Mouse (Mus musculus) hindbrain, postnatal 0 days (tissue): Measurements from ENCODE around the gene Rasgef1b. TPM values are rescaled to one million over a fixed set of nuclear protein-coding genes. Genes with fewer than 3 reads are reported as not detected.

Source experiments
- ATAC-seq: fragments of 200-750 bp; cut with Nextera tagmentation; 2 replicates; pipeline ENCODE4 v1.8.0; 2017; ENCODE audit warnings: mild to moderate bottlenecking, moderate TSS enrichment, moderate library complexity
- DNase-seq: peaks from one replicate; pipeline ENCODE4 v3.0.0-alpha.2; 2015; ENCODE audit warnings: low spot score
- H3K27ac ChIP-seq: fragments of 300-500 bp; sonication (generic); 2 replicates; pipeline ENCODE4 v1.5.1; 2014; ENCODE audit warnings: mild to moderate bottlenecking
- H3K27me3 ChIP-seq: fragments of 300-500 bp; sonication (generic); 2 replicates; pipeline ENCODE4 v1.6.1; 2014; ENCODE audit warnings: low read length, mixed read lengths; ENCODE audit not compliant: insufficient read depth
- H3K36me3 ChIP-seq: fragments of 300-500 bp; sonication (generic); 2 replicates; pipeline ENCODE4 v1.6.1; 2014; ENCODE audit warnings: low read length, mixed read lengths; ENCODE audit not compliant: insufficient read depth
- H3K4me1 ChIP-seq: fragments of 300-500 bp; sonication (generic); 2 replicates; pipeline ENCODE4 v1.6.1; 2014; ENCODE audit warnings: antibody characterized with exemption, low read length, mixed read lengths; ENCODE audit not compliant: insufficient read depth
- H3K4me2 ChIP-seq: fragments of 300-500 bp; sonication (generic); 2 replicates; pipeline ENCODE4 v1.6.1; 2014; ENCODE audit warnings: low read depth, mild to moderate bottlenecking, low read length, moderate library complexity, mixed read lengths
- H3K4me3 ChIP-seq: fragments of 300-500 bp; sonication (generic); 2 replicates; pipeline ENCODE4 v1.5.1; 2014; ENCODE audit warnings: low read length
- H3K9ac ChIP-seq: fragments of 300-500 bp; sonication (generic); replicated peaks from 2 replicates; pipeline ENCODE4 v1.6.1; 2014; ENCODE audit warnings: mild to moderate bottlenecking, low read length, moderate library complexity, mixed read lengths
- H3K9me3 ChIP-seq: fragments of 300-500 bp; sonication (generic); 2 replicates; pipeline ENCODE4 v1.6.1; 2016; ENCODE audit warnings: low read length, mixed read lengths
- CTCF ChIP-seq: IDR thresholded peaks from 2 replicates; pipeline ENCODE4 v1.5.1; 2016; ENCODE audit warnings: antibody characterized with exemption, control low read depth, low read depth
- WGBS: fragments of 180-500 bp; shearing (Covaris S2); extraction: QIAGEN DNeasy Blood & Tissue Kit; methylation state at CpG from one replicate; pipeline ENCODE4 v1.1.7; 2014; 5-methylcytosine and 5-hydroxymethylcytosine counted together
- polyA plus RNA-seq: library from polyadenylated mRNA; unstranded; fragments of >200 nt; fragmentation: Nextera tagmentation; extraction: Ambion mirVana; gene quantifications from 2 replicates; pipeline ENCODE4 v1.2.1, GENCODE M21; 2015
- total RNA-seq: library from RNA; depleted of rRNA; stranded (reverse); fragments of >200 nt; gene quantifications from 2 replicates; pipeline ENCODE4 v1.2.3, GENCODE M21; 2014

Rasgef1b gene
- total and polyA plus RNA-seq, 2 experiments from 2014 or later, result 32.0 to 39.9 TPM

GRCm38 (mm10) chr5:99584266-99584665 lies 144.6 kb downstream of the Rasgef1b start:
- no peak overlapping the region for H3K4me3 ChIP-seq
- no peak overlapping the region for H3K4me2 ChIP-seq
- 83% methylated on average over 9 of the region's 9 CpGs for WGBS
- H3K9ac ChIP-seq, result no peak overlapping the region
- no peaks in the 10 kb centered on the region for H3K9me3 ChIP-seq
- H3K27ac ChIP-seq, result no peak overlapping the region
- H3K36me3 ChIP-seq, result no peaks in the 10 kb centered on the region
- TF ChIP-seq CTCF, result no peak
- no peaks in the 10 kb centered on the region for H3K27me3 ChIP-seq
- ATAC-seq (no peak), DNase-seq (no peak)
- H3K4me1 ChIP-seq, result no peaks in the 10 kb centered on the region

- no peak for TF ChIP-seq CTCF
- no peak overlapping the region for H3K27ac ChIP-seq
- no peaks in the 10 kb centered on the region for H3K27me3 ChIP-seq
- 21% methylated on average over 5 of the region's 5 CpGs for WGBS
- no peaks in the 10 kb centered on the region for H3K9me3 ChIP-seq
- H3K36me3 ChIP-seq, result no peaks in the 10 kb centered on the region
- ATAC-seq, result no peak
- no peaks in the 10 kb centered on the region for H3K4me1 ChIP-seq
- H3K9ac ChIP-seq, result no peak overlapping the region
- no peak overlapping the region for H3K4me3 ChIP-seq
- H3K4me2 ChIP-seq, result no peak overlapping the region
- no peak for DNase-seq
Measured at GRCm38 (mm10) chr5:99582055-99582454, 146.8 kb downstream of the Rasgef1b start.

GRCm38 (mm10) chr5:99578692-99579091 lies 150.2 kb downstream of the Rasgef1b start:
- peak; percentile 77 for TF ChIP-seq CTCF
- ATAC-seq (peak; percentile 70), DNase-seq (peak; percentile 67)
- Histone ChIP-seq H3K36me3 (no peaks in the 10 kb centered on the region), H3K9ac (no peak overlapping the region), H3K4me2 (no peak overlapping the region), H3K9me3 (no peaks in the 10 kb centered on the region), H3K4me1 (no peaks in the 10 kb centered on the region), H3K4me3 (no peak overlapping the region), H3K27me3 (no peaks in the 10 kb centered on the region), H3K27ac (no peak overlapping the region)
- 8% methylated on average over 4 of the region's 4 CpGs for WGBS

GRCm38 (mm10) chr5:99575897-99576296 lies 153.0 kb downstream of the Rasgef1b start:
- no peaks in the 10 kb centered on the region for H3K27me3 ChIP-seq
- H3K9ac ChIP-seq, result no peak overlapping the region
- no peak overlapping the region for H3K27ac ChIP-seq
- H3K4me2 ChIP-seq, result no peak overlapping the region
- ATAC-seq, result no peak
- peaks cover under 1% of the 10 kb centered on the region; the same call in 1 of the 2 replicates for H3K4me1 ChIP-seq
- H3K9me3 ChIP-seq, result no peaks in the 10 kb centered on the region
- DNase-seq, result no peak
- no peak overlapping the region for H3K4me3 ChIP-seq
- no peaks in the 10 kb centered on the region for H3K36me3 ChIP-seq
- TF ChIP-seq CTCF, result no peak
- 82% methylated on average over 8 of the region's 8 CpGs for WGBS

GRCm38 (mm10) chr5:99564501-99565323 lies 164.2 kb downstream of the Rasgef1b start:
- no peaks in the 10 kb centered on the region for H3K9me3 ChIP-seq
- H3K27ac ChIP-seq, result no peak overlapping the region
- no peak for DNase-seq
- TF ChIP-seq CTCF, result no peak
- H3K4me3 ChIP-seq, result no peak overlapping the region
- no peak for ATAC-seq
- H3K36me3 ChIP-seq, result no peaks in the 10 kb centered on the region
- H3K4me2 ChIP-seq, result no peak overlapping the region
- H3K27me3 ChIP-seq, result no peaks in the 10 kb centered on the region
- no peak overlapping the region for H3K9ac ChIP-seq
- WGBS, result 55% methylated on average over 8 of the region's 8 CpGs
- no peaks in the 10 kb centered on the region for H3K4me1 ChIP-seq

- no peak overlapping the region for H3K27ac ChIP-seq
- no peak for TF ChIP-seq CTCF
- H3K9me3 ChIP-seq, result no peaks in the 10 kb centered on the region
- 78% methylated on average over 6 of the region's 6 CpGs for WGBS
- no peak overlapping the region for H3K4me2 ChIP-seq
- H3K4me3 ChIP-seq, result no peak overlapping the region
- H3K9ac ChIP-seq, result no peak overlapping the region
- H3K27me3 ChIP-seq, result no peaks in the 10 kb centered on the region
- ATAC-seq (no peak), DNase-seq (no peak)
- H3K4me1 ChIP-seq, result no peaks in the 10 kb centered on the region
- H3K36me3 ChIP-seq, result no peaks in the 10 kb centered on the region
Measured at GRCm38 (mm10) chr5:99562096-99562495, 166.8 kb downstream of the Rasgef1b start.

GRCm38 (mm10) chr5:99559814-99560213 lies 169.1 kb downstream of the Rasgef1b start:
- Histone ChIP-seq H3K9me3 (no peaks in the 10 kb centered on the region), H3K27me3 (no peaks in the 10 kb centered on the region), H3K4me2 (no peak overlapping the region), H3K4me3 (no peak overlapping the region), H3K4me1 (no peaks in the 10 kb centered on the region), H3K36me3 (no peaks in the 10 kb centered on the region), H3K9ac (no peak overlapping the region), H3K27ac (no peak overlapping the region)
- TF ChIP-seq CTCF, result no peak
- 17% methylated on average over 3 of the region's 3 CpGs for WGBS
- ATAC-seq, result 0 out of 2 replicates have a peak, but pooled peaks have one; percentile 29
- peak; percentile 43 for DNase-seq
